Mouse (Mus musculus) c-Kit-positive CD71-positive TER-119-positive erythroid progenitor cells, embryonic 14.5 days (primary cell): ENCODE results near the gene Serpine3.
"Not testable (repeated sequence)": the region's sequence is repeated elsewhere in the genome, so short reads cannot be mapped to it uniquely, and the experiment has no call there.

Experiments
- DNase-seq: peaks from one replicate; pipeline ENCODE4 v3.0.0-alpha.2; 2013; ENCODE audit warnings: low spot score

The Serpine3 gene

GRCm38 (mm10) chr14:62663367-62663766, at the start of gene Serpine3:
Gene Serpine3, plus strand, starts transcription at chr14:62663667.
- DNase-seq: no peak

- DNase-seq: no peak
Observed at GRCm38 (mm10) chr14:62622393-62622792, 41.1 kb upstream of the Serpine3 start.

GRCm38 (mm10) chr14:62627951-62628350, 35.5 kb upstream of the Serpine3 start:
- no peak for DNase-seq

- no peak for DNase-seq
Observed at GRCm38 (mm10) chr14:62637436-62638344, 25.8 kb upstream of the Serpine3 start.

GRCm38 (mm10) chr14:62638345-62638702, 25.1 kb upstream of the Serpine3 start:
- DNase-seq: no peak

- no peak for DNase-seq
Observed at GRCm38 (mm10) chr14:62639111-62639510, 24.4 kb upstream of the Serpine3 start.

- DNase-seq: no peak
Observed at GRCm38 (mm10) chr14:62639551-62639950, 23.9 kb upstream of the Serpine3 start.

- no peak for DNase-seq
Observed at GRCm38 (mm10) chr14:62640396-62640795, 23.1 kb upstream of the Serpine3 start.

- not testable (repeated sequence) for DNase-seq
Observed at GRCm38 (mm10) chr14:62642368-62642767, 21.1 kb upstream of the Serpine3 start.

GRCm38 (mm10) chr14:62648405-62648804, 15.1 kb upstream of the Serpine3 start:
- no peak for DNase-seq

GRCm38 (mm10) chr14:62650376-62650775, 13.1 kb upstream of the Serpine3 start:
- no peak for DNase-seq

GRCm38 (mm10) chr14:62651771-62652170, 11.7 kb upstream of the Serpine3 start:
- no peak for DNase-seq

- no peak for DNase-seq
Observed at GRCm38 (mm10) chr14:62655996-62656395, 7.5 kb upstream of the Serpine3 start.

- no peak for DNase-seq
Observed at GRCm38 (mm10) chr14:62657469-62657868, 6.0 kb upstream of the Serpine3 start.

- DNase-seq: no peak
Observed at GRCm38 (mm10) chr14:62662381-62662780, 1.1 kb upstream of the Serpine3 start.

GRCm38 (mm10) chr14:62664976-62665673, 1.7 kb downstream of the Serpine3 start:
- no peak for DNase-seq

- DNase-seq: no peak
Observed at GRCm38 (mm10) chr14:62673646-62674045, 10.2 kb downstream of the Serpine3 start.

- no peak for DNase-seq
Observed at GRCm38 (mm10) chr14:62718161-62718560, 54.7 kb downstream of the Serpine3 start.

- DNase-seq: no peak
Observed at GRCm38 (mm10) chr14:62721625-62722024, 58.2 kb downstream of the Serpine3 start.

- DNase-seq: no peak
Observed at GRCm38 (mm10) chr14:62724560-62724959, 61.1 kb downstream of the Serpine3 start.

GRCm38 (mm10) chr14:62731902-62732301, 68.4 kb downstream of the Serpine3 start:
- no peak for DNase-seq

- DNase-seq: no peak
Observed at GRCm38 (mm10) chr14:62733666-62734065, 70.2 kb downstream of the Serpine3 start.

GRCm38 (mm10) chr14:62735646-62736045, 72.2 kb downstream of the Serpine3 start:
- no peak for DNase-seq
